Mouse (Mus musculus) spleen, adult 2 months (tissue): ENCODE data around the gene Vstm4. TPM values are rescaled to one million over a fixed set of nuclear protein-coding genes. Genes with fewer than 3 reads are reported as not detected.

ENCODE experiments used
- DNase-seq, 2 experiments: peaks; one replicate each; pipeline versions ENCODE4 v3.0.0 to v3.0.0-alpha.2; 2012 to 2021; ENCODE audit warnings: low spot score in 2 of 2, low read depth in 1 of 2
- H3K27ac ChIP-seq: fragments of 200-500 bp; 2 replicates; pipeline ENCODE4 v1.5.1; 2012; ENCODE audit warnings: low read length, inconsistent platforms; ENCODE audit not compliant: insufficient read depth
- H3K27me3 ChIP-seq: fragments of 200-500 bp; 2 replicates; pipeline ENCODE4 v1.6.1; 2012; ENCODE audit warnings: mild to moderate bottlenecking, moderate library complexity, low read length, inconsistent platforms; ENCODE audit not compliant: control insufficient read depth, insufficient read depth
- H3K36me3 ChIP-seq: fragments of 200-500 bp; 2 replicates; pipeline ENCODE4 v1.6.1; 2012; ENCODE audit warnings: mild to moderate bottlenecking, low read length, inconsistent platforms; ENCODE audit not compliant: control insufficient read depth, insufficient read depth
- H3K4me1 ChIP-seq: fragments of 200-500 bp; 2 replicates; pipeline ENCODE4 v1.6.1; 2011; ENCODE audit warnings: inconsistent platforms; ENCODE audit not compliant: control insufficient read depth, insufficient read depth, insufficient read length
- H3K4me3 ChIP-seq: fragments of 200-500 bp; 2 replicates; pipeline ENCODE4 v1.5.1; 2011; ENCODE audit warnings: mild to moderate bottlenecking, inconsistent platforms; ENCODE audit not compliant: insufficient read depth, insufficient read length; ENCODE audit errors: extremely low read depth
- CTCF ChIP-seq: fragments of 200-500 bp; IDR thresholded peaks from 2 replicates; pipeline ENCODE4 v1.5.1; 2011; ENCODE audit warnings: mild to moderate bottlenecking, inconsistent platforms; ENCODE audit not compliant: insufficient read depth, insufficient read length, insufficient replicate concordance; ENCODE audit errors: extremely low read depth
- POLR2A ChIP-seq: fragments of 200-500 bp; IDR thresholded peaks from 2 replicates; pipeline ENCODE4 v1.6.1; 2011; ENCODE audit warnings: low read depth, low read length, inconsistent platforms
- WGBS: fragments of 180-500 bp; shearing (Covaris S2); methylation state at CpG from one replicate; pipeline ENCODE4 v1.1.7; 2018; 5-methylcytosine and 5-hydroxymethylcytosine counted together
- polyA plus RNA-seq: library from polyadenylated mRNA; depleted of rRNA; stranded (reverse); fragments of >200 nt; gene quantifications from 2 replicates; pipeline ENCODE4 v1.2.3, GENCODE M21; 2012

Vstm4 gene
- polyA plus RNA-seq, 1 experiment: 4.3 TPM

- no peak for TF ChIP-seq CTCF
- no peak for TF ChIP-seq POLR2A
- Histone ChIP-seq H3K27ac (no peak overlapping the region), H3K4me3 (no peak overlapping the region), H3K4me1 (no peaks in the 10 kb centered on the region), H3K27me3 (peaks cover 7% of the 10 kb centered on the region; the same call in 1 of the 2 replicates), H3K36me3 (no peaks in the 10 kb centered on the region)
- 65% methylated on average over 6 of the region's 6 CpGs for WGBS
- DNase-seq: no peak
Observed at GRCm38 (mm10) chr14:32858941-32859510, 2.5 kb downstream of the Vstm4 start.

GRCm38 (mm10) chr14:32859831-32860569 is 3.4 kb downstream of the Vstm4 start:
- no peak for DNase-seq
- Histone ChIP-seq H3K4me1 (no peaks in the 10 kb centered on the region), H3K27me3 (peaks cover 7% of the 10 kb centered on the region; the same call in 1 of the 2 replicates), H3K27ac (no peak overlapping the region), H3K4me3 (no peak overlapping the region), H3K36me3 (no peaks in the 10 kb centered on the region)
- 47% methylated on average over 11 of the region's 11 CpGs for WGBS
- TF ChIP-seq POLR2A (no peak), CTCF (no peak)

GRCm38 (mm10) chr14:32861149-32861581 is 4.6 kb downstream of the Vstm4 start:
- WGBS: 50% methylated on average over 6 of the region's 6 CpGs
- DNase-seq: no peak
- Histone ChIP-seq H3K4me1 (no peaks in the 10 kb centered on the region), H3K27ac (peak overlapping the region; percentile 32; the same call in 1 of the 2 replicates), H3K36me3 (no peaks in the 10 kb centered on the region), H3K27me3 (peaks cover 7% of the 10 kb centered on the region; the same call in 1 of the 2 replicates), H3K4me3 (no peak overlapping the region)
- TF ChIP-seq POLR2A (no peak), CTCF (no peak)

GRCm38 (mm10) chr14:32861656-32862055 is 5.1 kb downstream of the Vstm4 start:
- 68% methylated on average over 2 of the region's 2 CpGs for WGBS
- Histone ChIP-seq H3K36me3 (no peaks in the 10 kb centered on the region), H3K27ac (peak overlapping the region; percentile 32; the same call in 1 of the 2 replicates), H3K4me3 (no peak overlapping the region), H3K27me3 (peaks cover 6% of the 10 kb centered on the region; the same call in 1 of the 2 replicates), H3K4me1 (no peaks in the 10 kb centered on the region)
- no peak for DNase-seq
- TF ChIP-seq CTCF: no peak

GRCm38 (mm10) chr14:32865331-32865730 is 8.8 kb downstream of the Vstm4 start:
- WGBS: 79% methylated on average over 3 of the region's 3 CpGs
- Histone ChIP-seq H3K36me3 (no peaks in the 10 kb centered on the region), H3K4me3 (no peak overlapping the region), H3K27me3 (no peaks in the 10 kb centered on the region), H3K4me1 (no peaks in the 10 kb centered on the region), H3K27ac (no peak overlapping the region)
- no peak for DNase-seq
- no peak for TF ChIP-seq CTCF
- no peak for TF ChIP-seq POLR2A

GRCm38 (mm10) chr14:32871963-32872362 is 15.4 kb downstream of the Vstm4 start:
- Histone ChIP-seq H3K27ac (no peak overlapping the region), H3K27me3 (no peaks in the 10 kb centered on the region), H3K36me3 (no peaks in the 10 kb centered on the region), H3K4me1 (no peaks in the 10 kb centered on the region), H3K4me3 (no peak overlapping the region)
- TF ChIP-seq POLR2A (no peak), CTCF (no peak)
- no peak for DNase-seq
- 83% methylated on average over 5 of the region's 5 CpGs for WGBS

GRCm38 (mm10) chr14:32877549-32877948 is 21.0 kb downstream of the Vstm4 start:
- no peaks in the 10 kb centered on the region for H3K4me1 ChIP-seq
- no peaks in the 10 kb centered on the region for H3K36me3 ChIP-seq
- TF ChIP-seq CTCF (no peak), POLR2A (no peak)
- no peak overlapping the region for H3K4me3 ChIP-seq
- H3K27me3 ChIP-seq: no peaks in the 10 kb centered on the region
- WGBS: 67% methylated on average over 6 of the region's 6 CpGs
- no peak for DNase-seq
- no peak overlapping the region for H3K27ac ChIP-seq
